13 mouse cellular contexts compared by ENCODE assay signal in genomic region chr8:94173848-94174403, GRCm38 (mm10). TPM values are rescaled to one million over a fixed set of nuclear protein-coding genes. Genes with fewer than 3 reads are reported as not detected.
DNase-seq lines count a peak whose midpoint lies in the region; ATAC-seq and TF ChIP-seq lines count a peak whose summit lies in the region.
"Had no signal": no experiment of that assay in that cellular context is flagged by ENCODE, and none has a peak within 500 bp of the region (broad histone marks: within the 10 kb centered on the region; RNA-seq: fewer than 3 reads in every experiment).

No protein-coding gene starts in this region.

- H3K4me3 ChIP-seq in erythroblast, embryonic 14.5 days (replicated peaks): peak overlapping the region; percentile 93
- H3K4me3 ChIP-seq in layer of hippocampus, adult 2 months: peak overlapping the region; percentile 28; the same call in 1 of the 2 replicates
- no peak overlapping the region for H3K4me3 ChIP-seq in embryonic facial prominence, embryonic 13.5 days
- H3K4me3 ChIP-seq in myocyte: peak overlapping the region; percentile 77
- no peak overlapping the region for H3K4me3 ChIP-seq in midbrain, embryonic 16.5 days (ENCODE audit: low read depth, low read length)

- TF ChIP-seq CTCF in layer of hippocampus, adult 2 months (conservative IDR thresholded peaks at IDR 0.05): peak; percentile 54

- H3K4me2 ChIP-seq in embryonic facial prominence, embryonic 13.5 days: peak overlapping the region; percentile 93
- H3K4me2 ChIP-seq in myocyte (ENCODE audit: low read depth): peak overlapping the region; percentile 94
- H3K4me2 ChIP-seq in midbrain, embryonic 16.5 days (ENCODE audit: low read length): no peak overlapping the region

- no peak overlapping the region for H3ac ChIP-seq in myocyte (ENCODE audit: control insufficient read depth, insufficient read length)

- no peak overlapping the region for H3K9ac ChIP-seq in embryonic facial prominence, embryonic 13.5 days
- no peak overlapping the region for H3K9ac ChIP-seq in midbrain, embryonic 16.5 days (ENCODE audit: low read depth, low read length)
- H3K9ac ChIP-seq: neural tube, embryonic 15.5 days had no signal

- H3K36me3 ChIP-seq in erythroblast, embryonic 14.5 days (ENCODE audit: control insufficient read depth): peaks cover 21% of the 10 kb centered on the region
- H3K36me3 ChIP-seq in embryonic facial prominence, embryonic 13.5 days: no peaks in the 10 kb centered on the region
- no peaks in the 10 kb centered on the region for H3K36me3 ChIP-seq in myocyte (ENCODE audit: control insufficient read depth, insufficient read depth)
- no peaks in the 10 kb centered on the region for H3K36me3 ChIP-seq in midbrain, embryonic 16.5 days (ENCODE audit: control insufficient read depth, insufficient read depth, low read length)
- H3K36me3 ChIP-seq: forebrain, embryonic 12.5 days; neural tube, embryonic 15.5 days had no signal

- H3K27me3 ChIP-seq in erythroblast, embryonic 14.5 days (ENCODE audit: control insufficient read depth): peaks cover 8% of the 10 kb centered on the region; the same call in 1 of the 2 replicates
- H3K27me3 ChIP-seq in embryonic facial prominence, embryonic 13.5 days: peaks cover 96% of the 10 kb centered on the region
- no peaks in the 10 kb centered on the region for H3K27me3 ChIP-seq in myocyte (ENCODE audit: control insufficient read depth, insufficient read depth, insufficient read length)
- peaks cover 66% of the 10 kb centered on the region for H3K27me3 ChIP-seq in midbrain, embryonic 16.5 days (ENCODE audit: control insufficient read depth, insufficient read depth, low read depth, low read length)

- TF ChIP-seq POLR2A in myocyte (IDR thresholded peaks at IDR 0.05; ENCODE audit: insufficient read length, low read depth): no peak

- 40% methylated on average over 11 of the region's 11 CpGs for WGBS in embryonic facial prominence, embryonic 13.5 days
- WGBS in midbrain, embryonic 16.5 days: 47% methylated on average over 11 of the region's 11 CpGs

- DNase-seq in layer of hippocampus, adult 2 months (ENCODE audit: low spot score in 2 of 2): no peak
- no peak for DNase-seq in layer of hippocampus, postnatal 25 days (ENCODE audit: extremely low spot score in 1 of 2, low spot score in 1 of 2)
- DNase-seq in frontal cortex, postnatal 10 days (ENCODE audit: low spot score in 2 of 2): no peak
- DNase-seq: cerebellum, adult 8-10 months had no signal

- H3K79me2 ChIP-seq in myocyte (ENCODE audit: control insufficient read depth, insufficient read depth): no peaks in the 10 kb centered on the region

- no peak for ATAC-seq in erythroblast, adult 5-6 weeks (replicated peaks; ENCODE audit: low FRiP score, poor library complexity, severe bottlenecking)
- no peak for ATAC-seq in embryonic facial prominence, embryonic 13.5 days (ENCODE audit: insufficient number of reproducible peaks, insufficient read depth, low FRiP score, low TSS enrichment, low read depth)
- ATAC-seq in midbrain, embryonic 16.5 days: no peak

- H3K4me1 ChIP-seq in erythroblast, embryonic 14.5 days (ENCODE audit: control insufficient read depth): peaks cover 83% of the 10 kb centered on the region
- H3K4me1 ChIP-seq in embryonic facial prominence, embryonic 13.5 days: peaks cover 28% of the 10 kb centered on the region
- peaks cover 23% of the 10 kb centered on the region for H3K4me1 ChIP-seq in midbrain, embryonic 16.5 days (ENCODE audit: control insufficient read depth, insufficient read depth, low read length)

- H3K9me3 ChIP-seq in erythroblast, embryonic 14.5 days (ENCODE audit: control insufficient read depth, low read length): no peaks in the 10 kb centered on the region
- H3K9me3 ChIP-seq in embryonic facial prominence, embryonic 13.5 days: no peaks in the 10 kb centered on the region
- no peaks in the 10 kb centered on the region for H3K9me3 ChIP-seq in midbrain, embryonic 16.5 days (replicated peaks; ENCODE audit: control insufficient read depth, low read length, poor library complexity, severe bottlenecking)
- H3K9me3 ChIP-seq: forebrain, embryonic 12.5 days; neural tube, embryonic 15.5 days had no signal

- peak overlapping the region; percentile 65; the same call in 1 of the 2 replicates for H3K27ac ChIP-seq in layer of hippocampus, adult 2 months
- H3K27ac ChIP-seq in embryonic facial prominence, embryonic 13.5 days: no peak overlapping the region
- no peak overlapping the region for H3K27ac ChIP-seq in midbrain, embryonic 16.5 days (ENCODE audit: low read length)
- H3K27ac ChIP-seq: forebrain, embryonic 12.5 days; neural tube, embryonic 15.5 days had no signal

TF ChIP-seq in myocyte, 11 proteins besides CTCF, POLR2A, EP300 and RAD21:
- TF ChIP-seq TCF12 (IDR thresholded peaks at IDR 0.05; ENCODE audit: insufficient read depth, poor library complexity, severe bottlenecking) (no peak), POLR2AphosphoS2 (IDR thresholded peaks at IDR 0.05; ENCODE audit: insufficient read length, low read depth) (peak; percentile 4)

RNA-seq across cellular contexts. Expression of gene Mt2, which starts 1.5 kb away (rescaled TPM):
- polyA plus RNA-seq in erythroblast, embryonic 14.5 days (2012): 787 and 864 TPM in 2 replicates
- 17.7 and 46.2 TPM in 2 replicates for total RNA-seq in erythroblast, adult 5-6 weeks (2015; ENCODE audit: low replicate concordance)
- total RNA-seq in erythroblast, adult 5-6 weeks (2017; ENCODE audit: low replicate concordance): 11.3 and 34.4 TPM in 2 replicates
- 100 to 1,000 TPM; 545 to 546 TPM for total RNA-seq in layer of hippocampus, adult 2 months (2021)
- 100 to 1,000 TPM; 381 to 701 TPM for total RNA-seq in layer of hippocampus, postnatal 25 days (2021)
- 56.8 and 70.4 TPM in 2 replicates for polyA plus RNA-seq in embryonic facial prominence, embryonic 13.5 days (2015; fragmentation: Nextera tagmentation; extraction: Ambion mirVana)
- polyA plus RNA-seq in myocyte (2012; fragmentation: generic; extraction: Trizol): 699 TPM
- 11.5 and 17.9 TPM in 2 replicates for polyA plus RNA-seq in midbrain, embryonic 16.5 days (2015; fragmentation: Nextera tagmentation; extraction: Ambion mirVana)

RNA-seq across cellular contexts. Expression of gene Mt1, which starts 5.0 kb away (rescaled TPM):
- polyA plus RNA-seq in erythroblast, embryonic 14.5 days (2012): 175 and 372 TPM in 2 replicates
- 59.6 and 67.9 TPM in 2 replicates for total RNA-seq in erythroblast, adult 5-6 weeks (2015; ENCODE audit: low replicate concordance)
- total RNA-seq in erythroblast, adult 5-6 weeks (2017; ENCODE audit: low replicate concordance): 13.0 and 63.6 TPM in 2 replicates
- 100 to 1,000 TPM; 636 to 650 TPM for total RNA-seq in layer of hippocampus, adult 2 months (2021)
- total RNA-seq in layer of hippocampus, postnatal 25 days (2021): 100 to 1,000 TPM; 584 to 804 TPM
- polyA plus RNA-seq in embryonic facial prominence, embryonic 13.5 days (2015; fragmentation: Nextera tagmentation; extraction: Ambion mirVana): 133 and 170 TPM in 2 replicates
- polyA plus RNA-seq in myocyte (2012; fragmentation: generic; extraction: Trizol): 1,165 TPM
- 51.8 and 86.0 TPM in 2 replicates for polyA plus RNA-seq in midbrain, embryonic 16.5 days (2015; fragmentation: Nextera tagmentation; extraction: Ambion mirVana)

RNA-seq across cellular contexts. Expression of gene Mt3, which starts 21.5 kb away (rescaled TPM):
- polyA plus RNA-seq in erythroblast, embryonic 14.5 days (2012): not detected in 2 replicates
- not detected in 2 replicates for total RNA-seq in erythroblast, adult 5-6 weeks (2015; ENCODE audit: low replicate concordance)
- total RNA-seq in erythroblast, adult 5-6 weeks (2017; ENCODE audit: low replicate concordance): not detected in 2 replicates
- 1,000 to 10,000 TPM; 1,175 to 1,192 TPM for total RNA-seq in layer of hippocampus, adult 2 months (2021)
- 1,000 to 10,000 TPM; 1,168 to 1,277 TPM for total RNA-seq in layer of hippocampus, postnatal 25 days (2021)
- 0.58 and 1.1 TPM in 2 replicates for polyA plus RNA-seq in embryonic facial prominence, embryonic 13.5 days (2015; fragmentation: Nextera tagmentation; extraction: Ambion mirVana)
- polyA plus RNA-seq in myocyte (2012; fragmentation: generic; extraction: Trizol): 0.32 TPM
- polyA plus RNA-seq in midbrain, embryonic 16.5 days (2015; fragmentation: Nextera tagmentation; extraction: Ambion mirVana): 141 and 227 TPM in 2 replicates
- total RNA-seq: hematopoietic stem cell, adult 5-6 weeks had no signal
- polyA plus RNA-seq: spleen, adult 2 months had no signal

RNA-seq across cellular contexts. Expression of gene Mt4, which starts 36.9 kb away (rescaled TPM):
- polyA plus RNA-seq in erythroblast, embryonic 14.5 days (2012): not detected in 2 replicates
- total RNA-seq in erythroblast, adult 5-6 weeks (2015; ENCODE audit: low replicate concordance): not detected in 2 replicates
- total RNA-seq in erythroblast, adult 5-6 weeks (2017; ENCODE audit: low replicate concordance): not detected in 2 replicates
- total RNA-seq in layer of hippocampus, adult 2 months (2021): not detected
- not detected for total RNA-seq in layer of hippocampus, postnatal 25 days (2021)
- not detected in 2 replicates for polyA plus RNA-seq in embryonic facial prominence, embryonic 13.5 days (2015; fragmentation: Nextera tagmentation; extraction: Ambion mirVana)
- not detected for polyA plus RNA-seq in myocyte (2012; fragmentation: generic; extraction: Trizol)
- not detected in 2 replicates for polyA plus RNA-seq in midbrain, embryonic 16.5 days (2015; fragmentation: Nextera tagmentation; extraction: Ambion mirVana)
- total RNA-seq: hematopoietic stem cell, adult 5-6 weeks had no signal
- polyA plus RNA-seq: forebrain, embryonic 12.5 days; neural tube, embryonic 15.5 days; spleen, adult 2 months had no signal

RNA-seq across cellular contexts. Expression of gene Nup93, which starts 40.4 kb away (rescaled TPM):
- 0.39 and 0.52 TPM in 2 replicates for polyA plus RNA-seq in erythroblast, embryonic 14.5 days (2012)
- 6.5 and 6.9 TPM in 2 replicates for total RNA-seq in erythroblast, adult 5-6 weeks (2015; ENCODE audit: low replicate concordance)
- total RNA-seq in erythroblast, adult 5-6 weeks (2017; ENCODE audit: low replicate concordance): 8.6 and 11.0 TPM in 2 replicates
- 10 to 100 TPM; 62.9 to 66.3 TPM for total RNA-seq in layer of hippocampus, adult 2 months (2021)
- total RNA-seq in layer of hippocampus, postnatal 25 days (2021): 10 to 100 TPM; 42.5 to 60.5 TPM
- polyA plus RNA-seq in embryonic facial prominence, embryonic 13.5 days (2015; fragmentation: Nextera tagmentation; extraction: Ambion mirVana): 87.1 and 88.8 TPM in 2 replicates
- 38.1 TPM for polyA plus RNA-seq in myocyte (2012; fragmentation: generic; extraction: Trizol)
- 58.6 and 59.1 TPM in 2 replicates for polyA plus RNA-seq in midbrain, embryonic 16.5 days (2015; fragmentation: Nextera tagmentation; extraction: Ambion mirVana)

Comparison
In these comparisons a context has a peak if more than half of its experiments do, and no peak if none do; other contexts are left out.
1. H3K4me3 ChIP-seq: peak in erythroblast, embryonic 14.5 days (single experiment), layer of hippocampus, adult 2 months (single experiment) and myocyte (single experiment); none in embryonic facial prominence, embryonic 13.5 days (single experiment) and midbrain, embryonic 16.5 days (single experiment).
2. RNA of gene Mt3, which starts 21.5 kb away (polyA plus RNA-seq): 141 to 227 TPM in midbrain, embryonic 16.5 days; 0.58 to 1.1 TPM in embryonic facial prominence, embryonic 13.5 days, 0.32 TPM in myocyte (single experiment) and not detected in erythroblast, embryonic 14.5 days; every median in the first group is over 10 times any median in the second.